Mouse (Mus musculus) erythroblast, embryonic 14.5 days (primary cell): Measurements from ENCODE around the gene Rad21l.

Experiments used
- GATA1 ChIP-seq: IDR thresholded peaks from 2 replicates; pipeline ENCODE4 v1.6.1; 2012; ENCODE audit warnings: low read length, inconsistent platforms, mixed read lengths
- TAL1 ChIP-seq: IDR thresholded peaks from 3 replicates; pipeline ENCODE4 v1.6.1; 2012; ENCODE audit warnings: low read length, inconsistent platforms, mixed read lengths

- no peak for TF ChIP-seq TAL1
- no peak for TF ChIP-seq GATA1
Measured at GRCm38 (mm10) chr2:151682976-151683375, 14.6 kb upstream of the Rad21l start.
